9 mouse cellular contexts compared by ENCODE assay signal in genomic region chr8:126586101-126586500, GRCm38 (mm10). TPM values are rescaled to one million over a fixed set of nuclear protein-coding genes. Genes with fewer than 3 reads are reported as not detected.
DNase-seq lines count a peak whose midpoint lies in the region; ATAC-seq and TF ChIP-seq lines count a peak whose summit lies in the region.
"Had no signal": no experiment of that assay in that cellular context is flagged by ENCODE, and none has a peak within 500 bp of the region (broad histone marks: within the 10 kb centered on the region; RNA-seq: fewer than 3 reads in every experiment).

No protein-coding gene starts in this region.

- no peak for TF ChIP-seq CTCF in embryonic fibroblast, embryonic 13.5 days (IDR thresholded peaks at IDR 0.05; ENCODE audit: borderline replicate concordance, insufficient read depth, low read length)
- no peak for TF ChIP-seq CTCF in olfactory bulb, adult 2 months (IDR thresholded peaks at IDR 0.05; ENCODE audit: insufficient read depth, low read depth, low read length)

- H3K9ac ChIP-seq in heart, embryonic 14.5 days (ENCODE audit: low read length) = peak overlapping the region; percentile 61; the same call in 1 of the 2 replicates
- H3K9ac ChIP-seq in lung, embryonic 16.5 days (ENCODE audit: low read length) = no peak overlapping the region

- no peaks in the 10 kb centered on the region for H3K27me3 ChIP-seq in heart, embryonic 14.5 days (ENCODE audit: control insufficient read depth, insufficient read depth, low read length)
- H3K27me3 ChIP-seq in lung, embryonic 16.5 days (ENCODE audit: control insufficient read depth, insufficient read depth, low read depth, low read length) = no peaks in the 10 kb centered on the region

- H3K4me1 ChIP-seq in heart, embryonic 14.5 days (ENCODE audit: control insufficient read depth in 2 of 2, insufficient read depth in 2 of 2, low read length in 2 of 2) = peaks cover 18 to 55% of the 10 kb centered on the region in 2 experiments
- H3K4me1 ChIP-seq in lung, embryonic 16.5 days (replicated peaks; ENCODE audit: control insufficient read depth, insufficient read depth, low read length) = peaks cover 44% of the 10 kb centered on the region
- H3K4me1 ChIP-seq in embryonic fibroblast, embryonic 13.5 days (ENCODE audit: control insufficient read depth, insufficient read depth, low read length) = peaks cover 16% of the 10 kb centered on the region
- H3K4me1 ChIP-seq in olfactory bulb, adult 2 months (ENCODE audit: control insufficient read depth, insufficient read depth, low read length) = peaks cover 23% of the 10 kb centered on the region

- no peaks in the 10 kb centered on the region for H3K9me3 ChIP-seq in heart, embryonic 14.5 days (ENCODE audit: control insufficient read depth, low read length)
- H3K9me3 ChIP-seq in lung, embryonic 16.5 days (ENCODE audit: control insufficient read depth, low read length) = no peaks in the 10 kb centered on the region

- 82% methylated on average over 2 of the region's 2 CpGs for WGBS in heart, embryonic 14.5 days
- whole genome bisulfite sequencing in lung, embryonic 16.5 days = 64% methylated on average over 2 of the region's 2 CpGs
- WGBS in olfactory bulb, adult 2 months = 26% methylated on average over 2 of the region's 2 CpGs

- no peak for DNase-seq in heart, postnatal 4 days
- DNase-seq in lung, postnatal 10 days = no peak
- no peak for DNase-seq in spleen, postnatal 10 days (ENCODE audit: low spot score in 2 of 2)
- no peak for DNase-seq in adrenal gland, adult 8-10 months
- DNase-seq: lung, postnatal 36 days had no signal

- H3K4me3 ChIP-seq in heart, embryonic 14.5 days (ENCODE audit: control insufficient read depth in 1 of 2, insufficient read depth in 1 of 2, low read depth in 1 of 2, low read length in 2 of 2) = no peak overlapping the region
- H3K4me3 ChIP-seq in lung, embryonic 16.5 days (ENCODE audit: low read length) = no peak overlapping the region
- H3K4me3 ChIP-seq in embryonic fibroblast, embryonic 13.5 days (ENCODE audit: insufficient read depth, low read length) = no peak overlapping the region
- H3K4me3 ChIP-seq in olfactory bulb, adult 2 months (ENCODE audit: insufficient read depth, low read depth, low read length) = no peak overlapping the region

- H3K27ac ChIP-seq in heart, embryonic 14.5 days (replicated peaks in 1 of 2; ENCODE audit: control insufficient read depth in 1 of 2, insufficient read depth in 1 of 2, low read depth in 2 of 2, low read length in 2 of 2) = peak overlapping the region in 1 of 2 experiments; percentile 99; a peak in 2 of 4 replicates
- H3K27ac ChIP-seq in lung, embryonic 16.5 days (ENCODE audit: low read length) = peak overlapping the region; percentile 98
- peak overlapping the region; percentile 92 for H3K27ac ChIP-seq in embryonic fibroblast, embryonic 13.5 days (ENCODE audit: insufficient read depth, low read length)
- H3K27ac ChIP-seq in olfactory bulb, adult 2 months (ENCODE audit: insufficient read depth, low read depth, low read length) = peak overlapping the region; percentile 84

- TF ChIP-seq POLR2A in embryonic fibroblast, embryonic 13.5 days (IDR thresholded peaks at IDR 0.05; ENCODE audit: low read depth, low read length) = no peak
- no peak for TF ChIP-seq POLR2A in olfactory bulb, adult 2 months (IDR thresholded peaks at IDR 0.05; ENCODE audit: insufficient read depth, low read depth, low read length)

- peaks cover 58% of the 10 kb centered on the region for H3K36me3 ChIP-seq in heart, embryonic 14.5 days (ENCODE audit: control insufficient read depth, insufficient read depth, low read length)
- peaks cover 5% of the 10 kb centered on the region; the same call in 1 of the 2 replicates for H3K36me3 ChIP-seq in lung, embryonic 16.5 days (ENCODE audit: control insufficient read depth, insufficient read depth, low read length)

- peak overlapping the region; percentile 85 for H3K4me2 ChIP-seq in heart, embryonic 14.5 days (ENCODE audit: low read length)
- no peak overlapping the region; the same call in 1 of the 2 replicates for H3K4me2 ChIP-seq in lung, embryonic 16.5 days (ENCODE audit: low read depth, low read length)

- ATAC-seq in heart, embryonic 14.5 days (ENCODE audit: insufficient number of reproducible peaks, insufficient read depth, low FRiP score, low read depth) = no peak
- no peak for ATAC-seq in lung, embryonic 16.5 days (ENCODE audit: low read depth)

RNA-seq across cellular contexts. Expression of gene Irf2bp2, which starts 7.7 kb away (rescaled TPM):
- polyA plus RNA-seq in heart, embryonic 14.5 days (2014; fragmentation: Nextera tagmentation; extraction: Ambion mirVana) = 8.1 and 9.1 TPM in 2 replicates
- total RNA-seq in heart, postnatal 4 days (2021) = 10 to 100 TPM; 98.2 to 100.0 TPM
- 11.7 and 12.8 TPM in 2 replicates for polyA plus RNA-seq in lung, embryonic 16.5 days (2015; fragmentation: Nextera tagmentation; extraction: Ambion mirVana)
- polyA plus RNA-seq in embryonic fibroblast, embryonic 13.5 days (2011; ENCODE audit: insufficient read length, low read depth, missing spikeins) = 58.6 and 74.8 TPM in 2 replicates
- not detected in 2 replicates for polyA plus RNA-seq in olfactory bulb, adult 2 months (2012; ENCODE audit: insufficient read depth, insufficient read length, low replicate concordance, missing spikeins)
- total RNA-seq in adrenal gland, adult 8-10 months (2022) = 100 to 1,000 TPM in 2 of 4 experiments, 10 to 100 TPM in 2; 74.4 to 129 (median 98.9) TPM
